Mouse (Mus musculus): ENCODE data around the gene Prss27.
"Not testable (repeated sequence)": the region's sequence is repeated elsewhere in the genome, so short reads cannot be mapped to it uniquely, and the experiment has no call there.

Gene Prss27

DNA sequence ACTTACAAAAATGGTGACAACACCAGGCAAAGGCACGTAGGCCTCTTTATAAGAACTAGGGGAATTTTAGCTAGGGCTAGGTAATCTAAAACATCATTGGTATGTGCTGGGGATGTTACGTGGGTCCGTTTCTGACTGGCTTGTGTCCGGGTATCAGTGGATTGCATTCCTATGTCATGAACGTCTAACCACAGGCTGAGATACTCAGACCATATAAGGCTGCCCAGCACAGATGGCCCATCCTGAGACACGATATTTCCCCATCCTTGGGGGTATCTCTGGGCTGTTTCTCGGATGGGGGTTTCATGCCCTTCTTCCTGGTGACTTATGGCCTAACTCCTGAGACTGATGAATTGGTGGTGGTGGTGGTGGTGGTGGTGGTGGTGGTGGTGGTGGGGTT lies 2.9 kb upstream of the Prss27 start:
- DNase-seq (ENCODE audit: low spot score): no peak

DNA sequence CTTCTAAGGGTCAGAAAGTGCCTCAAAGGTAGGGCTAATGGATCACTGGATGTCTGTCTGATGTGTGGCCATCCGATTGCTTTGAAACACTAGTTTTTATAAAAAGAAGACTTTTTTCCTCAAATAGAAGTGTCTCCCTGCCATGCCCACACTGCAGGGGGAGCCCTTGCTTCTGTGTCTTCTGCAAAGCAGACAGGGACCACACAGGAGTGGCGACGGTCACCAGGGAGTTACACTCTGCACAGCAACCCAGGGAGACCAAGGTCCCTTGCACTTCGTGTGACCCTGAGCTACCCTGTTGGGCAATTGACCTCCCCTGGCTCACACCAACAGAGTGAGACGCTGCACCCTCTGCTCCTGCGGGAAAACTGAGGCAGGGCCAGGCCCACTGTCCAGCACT lies 990 bp upstream of the Prss27 start:
- no peak for DNase-seq (ENCODE audit: low spot score)

DNA sequence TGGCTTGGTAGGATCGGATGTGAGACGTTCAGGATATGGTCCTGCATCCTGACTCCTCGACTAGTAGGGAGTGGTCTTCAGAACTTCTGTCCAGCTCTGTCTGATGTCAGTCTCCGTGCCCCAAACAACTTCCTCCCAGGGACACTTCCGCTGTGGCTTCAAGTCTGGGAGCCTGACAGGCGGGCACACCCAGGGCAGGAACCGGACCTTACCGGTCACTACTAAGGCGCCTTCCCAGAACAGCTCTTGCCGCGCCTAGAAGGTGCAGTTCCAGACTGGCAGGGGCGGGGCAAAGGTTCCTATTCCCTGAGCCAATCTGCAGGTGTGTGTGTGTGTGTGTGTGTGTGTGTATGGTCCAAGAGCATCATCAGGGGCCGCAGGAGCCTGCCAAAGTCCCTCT lies 584 bp upstream of the Prss27 start:
- DNase-seq (ENCODE audit: low spot score): no peak

DNA sequence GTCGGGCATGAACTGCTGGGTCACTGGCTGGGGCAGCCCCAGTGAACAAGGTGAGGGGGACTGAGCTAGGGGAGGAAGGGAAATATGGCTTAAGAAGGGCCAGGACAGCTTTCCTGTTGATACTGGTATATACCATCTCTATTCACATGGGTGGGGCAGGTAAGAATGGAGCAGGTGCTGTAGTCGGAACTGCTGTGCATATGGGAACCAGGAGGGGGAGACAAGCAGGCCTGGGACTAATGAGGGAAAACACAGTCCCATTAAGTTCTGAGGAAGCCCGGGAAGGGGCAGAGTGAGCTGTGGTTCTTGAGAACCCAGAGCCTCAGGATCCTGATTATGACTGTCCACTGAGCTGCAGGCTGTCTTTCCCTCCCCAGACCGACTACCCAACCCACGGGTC lies 6.5 kb downstream of the Prss27 start:
- DNase-seq (ENCODE audit: low spot score): no peak

DNA sequence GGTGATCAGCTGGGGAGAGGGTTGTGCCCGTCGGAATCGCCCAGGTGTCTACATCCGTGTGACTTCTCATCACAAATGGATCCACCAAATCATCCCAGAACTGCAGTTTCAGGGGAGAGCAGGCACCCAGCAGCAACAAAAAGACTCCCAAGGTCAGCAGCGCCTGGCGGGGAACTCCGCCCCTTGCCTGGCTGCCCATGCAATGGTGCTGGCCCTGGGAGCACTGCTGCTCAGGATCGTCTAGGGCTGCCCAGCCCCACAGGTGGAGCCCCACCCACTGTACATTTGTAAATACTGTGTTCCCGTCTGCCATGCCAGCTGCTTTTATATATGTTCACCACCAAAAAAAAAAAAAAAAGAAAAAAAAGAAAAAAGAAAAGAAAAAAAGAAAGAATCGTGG lies 7.7 kb downstream of the Prss27 start:
- no peak for DNase-seq (ENCODE audit: low spot score)

DNA sequence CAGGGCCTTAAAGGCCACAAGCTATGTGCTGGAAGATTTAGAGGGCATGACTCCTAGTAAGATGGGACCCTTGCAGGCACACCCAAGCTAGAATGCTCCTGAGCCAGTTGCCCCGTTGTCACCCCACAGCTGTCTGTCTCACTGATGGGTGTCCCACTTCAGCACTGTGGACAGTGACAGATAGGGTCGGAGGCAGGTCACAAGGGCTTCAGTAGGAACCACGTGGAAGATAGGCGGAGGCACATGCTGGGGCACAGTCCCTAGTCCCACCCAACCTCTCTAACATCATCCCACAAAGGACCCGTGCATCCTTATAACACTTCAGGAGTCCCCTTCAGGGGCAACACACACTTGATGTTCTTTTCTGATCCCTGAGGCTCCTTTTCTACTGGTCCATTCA lies 8.1 kb downstream of the Prss27 start:
- DNase-seq (ENCODE audit: low spot score): no peak

DNA sequence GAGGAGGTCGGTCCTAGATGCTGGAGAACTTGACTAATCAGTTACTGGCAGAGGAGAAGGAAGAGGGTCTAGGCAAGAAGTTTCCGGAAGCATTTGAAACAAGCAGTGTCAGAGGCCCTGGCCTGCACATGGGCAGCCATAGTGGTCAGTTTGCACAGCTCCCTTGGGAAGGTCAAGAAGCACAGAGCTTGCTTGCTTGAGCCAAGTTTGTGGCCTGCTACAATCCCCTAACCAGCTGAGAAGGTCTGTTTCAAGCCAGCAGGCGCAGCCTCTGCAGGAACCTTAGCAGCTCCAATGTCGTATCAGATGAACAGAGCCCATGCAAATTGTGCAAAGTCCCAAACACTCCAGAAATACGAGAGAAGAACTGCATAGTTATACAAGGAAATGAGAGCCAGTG lies 10.1 kb downstream of the Prss27 start:
- no peak for DNase-seq (ENCODE audit: low spot score)

DNA sequence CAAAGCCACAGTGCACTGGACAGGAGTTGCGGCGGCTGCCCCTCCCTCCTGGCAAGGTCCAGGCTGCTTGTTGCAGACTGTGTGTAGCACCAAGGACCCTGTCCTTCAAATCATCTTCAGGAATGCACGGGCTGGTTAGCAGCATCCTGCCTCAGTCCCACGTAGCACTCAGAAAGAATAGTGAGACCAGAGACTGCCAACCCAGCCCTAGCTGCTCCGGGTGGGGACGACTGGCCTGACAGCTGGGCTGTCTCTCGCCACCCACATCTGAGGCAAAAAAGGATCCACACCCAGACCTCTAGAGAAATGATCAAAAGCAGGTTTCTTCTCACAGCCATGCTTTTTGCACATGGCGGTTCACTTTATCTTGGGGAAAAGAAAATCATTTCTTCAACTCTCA lies 11.1 kb downstream of the Prss27 start:
- no peak for DNase-seq (ENCODE audit: low spot score)

DNA sequence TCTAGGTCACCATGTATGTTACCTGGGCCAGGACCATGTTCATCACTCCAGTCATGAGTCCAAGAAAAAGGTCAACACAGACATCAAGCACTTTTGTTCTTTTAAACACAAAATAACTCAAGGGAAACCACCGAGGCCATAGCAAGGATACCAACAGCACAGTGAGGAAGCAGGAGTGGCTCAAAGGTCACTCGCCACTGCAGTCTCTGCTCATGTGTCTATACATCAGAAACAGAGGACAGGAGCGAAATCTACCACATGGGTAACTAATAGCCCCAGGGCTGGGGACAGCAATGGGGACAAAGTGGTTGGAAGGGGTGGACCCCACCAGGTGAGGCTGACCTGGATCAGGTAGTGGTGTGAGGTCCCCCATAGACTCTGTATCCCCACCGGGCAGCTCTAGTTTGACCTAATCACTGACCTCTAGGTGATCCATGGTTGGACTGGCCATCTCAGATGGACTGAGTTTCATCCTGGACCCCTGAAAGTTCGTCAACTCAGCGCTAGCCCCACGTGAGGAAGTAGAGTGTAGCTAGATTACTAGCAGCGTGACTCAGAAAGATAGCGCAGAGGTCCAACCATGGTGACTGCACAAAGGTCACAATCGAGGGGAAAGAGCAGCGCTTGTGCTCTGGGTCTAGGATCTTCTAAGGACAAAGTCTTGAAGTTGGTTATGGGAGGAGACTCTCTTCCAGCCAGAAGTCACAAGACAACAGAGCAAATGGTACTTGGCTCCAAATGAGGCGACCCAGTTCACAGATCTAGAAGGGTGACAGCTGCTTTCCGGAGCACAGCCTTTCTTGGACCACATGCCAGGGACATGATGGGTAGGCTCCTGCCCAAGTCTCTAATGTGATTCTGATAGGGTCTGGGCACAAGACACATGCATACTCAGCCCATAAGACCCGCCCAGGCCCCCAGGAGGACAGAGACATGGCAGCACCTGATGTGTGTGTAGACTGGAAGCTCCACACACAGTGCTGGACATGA lies 19.0 kb downstream of the Prss27 start:
- DNase-seq (ENCODE audit: low spot score): no peak

DNA sequence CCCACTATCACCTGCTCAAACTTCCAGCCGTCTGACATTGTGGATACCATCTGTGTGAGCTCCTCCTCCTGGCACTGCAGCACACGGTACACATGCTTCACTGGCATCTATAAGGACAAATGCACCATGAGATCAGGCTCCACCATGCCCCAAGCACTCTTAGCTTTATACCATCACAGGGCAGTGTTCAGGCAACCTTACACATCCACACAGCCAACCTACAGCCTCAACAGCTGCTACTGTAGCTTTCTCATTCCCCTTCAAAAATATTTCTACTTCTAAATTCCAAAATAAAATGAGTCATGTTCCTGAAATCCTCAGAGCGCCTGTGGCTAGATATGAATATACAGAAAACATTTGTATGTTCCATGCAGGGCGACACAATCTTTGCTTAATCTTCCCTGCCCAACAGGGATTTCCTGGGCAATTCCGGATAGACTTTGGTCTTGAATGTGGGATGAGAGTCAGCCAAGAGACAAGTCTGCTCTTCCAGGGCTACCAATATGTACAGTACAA lies 19.8 kb downstream of the Prss27 start:
- DNase-seq (ENCODE audit: low spot score): no peak

DNA sequence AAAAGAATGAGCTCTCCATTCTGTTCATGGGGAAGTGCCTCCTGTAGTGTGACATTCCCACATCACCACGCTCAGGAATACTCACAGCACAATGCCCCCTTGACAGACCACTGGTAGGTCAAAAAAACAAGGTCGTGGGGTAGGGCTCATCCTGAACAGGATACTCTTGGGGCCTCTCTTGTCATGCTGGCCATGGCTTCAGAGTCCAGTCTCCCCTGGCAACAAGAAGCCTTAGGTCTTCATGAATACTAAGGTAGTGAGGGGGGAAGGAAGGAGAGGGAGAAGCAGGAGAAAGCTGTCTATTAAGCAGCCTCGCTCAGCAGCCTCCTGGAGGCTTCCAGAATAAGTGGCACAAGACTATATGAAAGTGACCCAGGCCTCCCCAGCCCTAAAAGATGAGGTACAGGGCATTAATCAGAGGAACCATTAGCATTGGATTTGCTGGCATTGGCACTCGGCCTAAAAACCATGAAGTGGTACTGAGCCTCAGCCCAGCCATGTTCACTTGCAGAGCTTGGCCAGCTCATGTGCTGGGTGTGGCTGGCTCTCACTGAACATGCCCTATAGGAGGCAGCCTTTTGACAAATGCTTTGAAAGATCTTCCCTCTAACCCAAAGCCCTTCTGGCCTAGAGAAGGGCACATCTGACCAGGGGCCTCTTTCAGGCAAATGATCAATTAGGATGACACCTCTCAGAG lies 24.7 kb downstream of the Prss27 start:
- DNase-seq (ENCODE audit: low spot score): no peak

DNA sequence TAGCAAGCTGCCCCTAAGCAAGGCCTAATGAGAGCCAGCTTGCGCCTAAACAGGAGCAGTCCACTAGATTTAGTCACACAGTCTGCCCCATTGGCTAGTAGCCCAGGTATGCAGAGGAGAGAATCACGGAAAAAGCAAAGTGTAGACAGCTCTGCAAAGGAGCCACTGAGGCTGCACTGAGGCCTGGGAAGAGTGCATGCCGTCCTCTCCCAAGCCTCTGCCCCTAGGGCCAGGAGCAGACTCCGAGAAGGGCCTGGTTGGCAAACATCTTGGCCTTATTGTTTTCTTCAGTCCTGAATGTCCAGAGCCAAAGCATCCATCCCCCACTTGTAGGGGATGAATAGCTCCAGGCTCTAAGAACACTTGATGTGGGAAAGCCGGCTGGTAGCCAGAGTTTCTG lies 30.3 kb downstream of the Prss27 start:
- no peak for DNase-seq (ENCODE audit: low spot score)

DNA sequence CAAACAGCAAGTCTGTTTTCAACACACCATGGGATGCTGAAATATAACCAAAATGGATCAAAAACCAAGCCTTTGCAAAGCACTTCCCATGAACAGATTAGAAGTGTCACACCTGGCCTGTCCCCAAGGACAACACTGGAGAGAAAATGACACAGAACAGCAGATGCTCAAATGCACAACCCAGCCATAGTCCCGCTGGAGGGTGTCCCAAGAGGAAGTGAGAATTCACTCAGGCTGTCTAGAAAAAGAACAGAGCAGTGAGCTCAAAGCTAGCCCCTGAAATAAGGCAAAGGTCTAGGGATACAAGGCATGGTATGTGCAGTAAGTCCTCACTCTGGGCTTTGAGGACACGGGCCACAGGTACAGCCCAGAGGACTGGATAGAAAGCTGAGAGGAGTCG lies 31.6 kb downstream of the Prss27 start:
- DNase-seq (ENCODE audit: low spot score): no peak

DNA sequence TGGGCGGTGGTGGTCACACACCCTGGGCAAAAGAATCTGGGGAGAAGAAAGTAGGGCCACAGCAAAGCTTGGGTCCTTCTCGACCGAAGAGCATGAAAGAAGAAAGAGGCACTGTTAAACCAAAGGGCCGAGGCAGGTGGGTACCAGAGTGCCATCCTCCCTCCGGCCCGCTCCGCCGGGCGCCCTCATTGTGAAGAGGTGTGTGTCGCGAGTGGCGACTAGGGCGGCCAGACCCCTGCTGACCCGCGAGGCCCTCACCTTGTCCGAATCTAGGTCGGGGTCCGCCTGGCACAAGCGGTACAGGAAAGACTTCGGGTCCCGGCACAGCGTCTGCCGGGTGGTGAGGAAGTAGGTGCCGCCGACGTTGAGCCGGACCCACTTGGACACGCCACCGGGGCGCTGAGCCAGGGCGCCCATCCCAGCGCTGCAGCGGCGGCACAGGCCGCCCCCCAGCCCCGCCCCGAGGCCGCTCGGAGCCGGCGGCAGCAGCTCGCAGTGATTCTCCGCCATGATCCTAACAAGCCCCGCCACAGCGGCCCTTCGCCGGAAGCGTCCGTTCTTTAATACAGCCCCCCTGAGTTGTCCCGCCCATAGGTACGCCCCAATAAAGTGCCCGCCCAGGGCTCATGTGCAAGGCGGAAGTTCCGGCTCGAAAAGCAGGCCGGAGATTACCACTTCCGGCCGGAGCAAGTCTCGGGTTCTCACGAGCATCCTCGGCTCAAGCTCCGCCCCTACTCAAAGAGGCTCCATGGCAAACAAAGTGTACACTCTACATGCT lies 35.2 kb downstream of the Prss27 start, which contains the start of gene Kctd5:
Kctd5 (minus strand) TSS at position 567 of the 778 bp plus-strand sequence.
- peak; percentile 90 for DNase-seq (ENCODE audit: low spot score)

DNA sequence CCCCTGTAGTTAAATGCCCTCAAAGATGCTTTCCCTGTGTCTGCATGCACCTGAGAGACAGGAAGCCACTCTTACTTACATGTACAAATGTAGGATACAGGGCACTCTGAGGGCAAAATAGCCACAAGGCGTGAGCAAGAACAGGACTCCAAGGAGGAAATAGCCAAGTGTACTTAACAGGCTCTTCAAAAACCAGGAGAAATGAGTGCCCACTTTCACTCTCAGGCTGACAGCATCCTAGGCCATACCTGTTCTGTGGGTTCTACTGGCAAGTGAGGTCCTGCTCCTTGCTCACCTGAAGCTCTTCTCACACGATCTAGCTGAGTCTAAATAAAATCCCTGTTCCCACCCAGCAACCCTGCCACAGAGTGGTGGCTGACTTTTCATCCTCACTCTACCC lies 39.2 kb downstream of the Prss27 start:
- no peak for DNase-seq (ENCODE audit: low spot score)

DNA sequence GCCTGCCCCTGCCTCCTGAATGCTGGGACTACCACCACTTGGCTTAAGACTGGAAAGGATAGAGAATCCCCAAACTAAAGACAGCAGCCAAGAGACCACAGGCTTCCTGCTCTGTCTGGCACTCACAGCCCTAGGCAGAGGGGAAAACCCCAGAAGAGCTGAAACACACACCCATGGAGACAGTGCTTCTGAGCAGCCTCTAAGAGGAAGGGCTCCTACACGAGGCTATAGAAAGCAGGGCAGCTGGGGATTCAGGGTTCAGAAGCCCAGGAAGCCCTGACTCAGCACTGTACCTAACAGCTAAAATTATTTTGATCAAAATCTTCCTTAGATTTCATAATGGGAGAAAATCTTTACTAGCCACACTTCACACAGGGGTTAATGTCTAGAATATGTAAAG lies 46.6 kb downstream of the Prss27 start:
- DNase-seq (ENCODE audit: low spot score): no peak

DNA sequence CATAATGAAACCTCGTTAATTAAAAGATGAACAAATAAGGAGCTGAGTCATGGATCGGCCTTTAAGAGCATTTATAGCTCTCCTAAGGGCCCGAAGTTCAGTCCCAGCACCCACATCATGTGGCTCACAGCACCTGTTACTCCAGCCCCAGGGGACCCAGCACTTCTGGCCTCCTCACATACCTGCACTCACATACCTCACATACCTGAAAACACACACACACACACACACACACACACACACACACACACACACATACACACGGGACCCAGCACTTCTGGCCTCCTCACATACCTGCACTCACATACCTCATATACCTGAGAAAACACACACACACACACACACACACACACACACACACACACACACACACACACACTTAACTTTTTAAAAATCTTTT lies 48.5 kb downstream of the Prss27 start:
- DNase-seq (ENCODE audit: low spot score): not testable (repeated sequence)

DNA sequence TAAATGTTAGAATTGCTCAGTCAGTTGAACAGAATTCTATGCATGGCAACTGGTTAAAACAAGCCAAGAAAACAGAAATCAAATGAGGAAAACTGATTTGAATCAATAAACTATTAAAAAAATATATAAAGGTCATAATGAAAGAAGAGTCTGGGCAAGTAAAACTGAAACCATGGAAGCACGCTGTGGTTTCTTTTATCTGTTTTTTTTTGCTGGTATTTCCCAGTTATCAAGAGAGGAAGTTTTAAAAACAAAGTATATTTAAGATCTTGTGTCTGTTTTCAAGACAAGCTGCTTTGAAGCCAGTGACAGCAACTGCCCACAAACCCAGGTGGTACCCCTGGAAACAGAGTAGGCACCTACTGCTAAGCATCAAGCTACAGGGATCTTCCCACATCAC lies 52.6 kb downstream of the Prss27 start:
- no peak for DNase-seq (ENCODE audit: low spot score)

Measured in urinary bladder, postnatal 25 days (tissue).